Mouse (Mus musculus) 416B (cell line): ENCODE data around the gene Wnt2.
A peak's percentile ranks its signal among the peaks of the same experiment; 100 is the strongest.

Experiments
- DNase-seq: peaks from one replicate; pipeline ENCODE4 v3.0.0; 2011; ENCODE audit warnings: low read depth

Wnt2 gene

DNA sequence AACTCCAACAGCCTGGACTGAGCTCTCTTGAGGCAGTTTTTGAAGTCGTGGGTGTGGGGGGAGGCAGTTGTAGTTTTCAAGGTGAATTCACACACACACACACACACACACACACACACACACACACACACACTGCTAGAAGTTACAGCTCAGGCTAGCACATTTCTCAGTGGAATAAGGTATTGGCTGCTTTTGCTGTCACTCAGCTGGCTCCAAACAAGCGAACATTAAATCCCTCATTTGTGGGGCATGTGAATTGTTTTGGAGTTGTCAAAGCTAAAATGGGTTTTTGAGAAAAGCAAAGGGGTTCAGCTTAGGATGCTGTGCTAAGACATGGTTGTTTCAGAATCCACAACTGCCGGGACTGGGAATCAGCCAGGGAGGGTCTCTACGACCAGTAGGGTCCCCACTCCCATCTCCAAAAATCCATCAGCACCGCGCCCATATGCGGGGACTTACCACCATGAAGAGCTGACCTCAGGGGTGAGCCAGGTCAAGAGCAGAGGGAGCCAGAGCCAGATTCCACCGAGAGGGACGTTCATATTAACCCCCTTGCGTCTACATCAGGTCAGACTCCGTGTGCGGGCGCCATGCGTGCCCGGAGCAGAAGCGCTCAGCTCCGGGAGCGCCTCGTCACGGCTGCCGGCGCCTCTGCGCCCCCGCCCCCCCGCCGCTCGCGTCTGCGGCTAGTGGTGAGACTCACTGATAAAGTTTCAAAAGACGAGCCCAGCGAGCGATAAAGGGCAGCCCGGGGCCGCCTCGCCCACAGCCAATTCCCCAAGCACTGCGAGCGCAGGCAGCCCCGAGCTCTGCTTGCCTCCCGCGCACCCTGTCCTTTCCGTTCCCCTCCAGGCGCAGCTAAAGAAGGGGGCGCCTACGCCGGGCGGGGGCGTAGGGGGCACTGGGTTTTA is at the start of gene Wnt2:
Wnt2 (minus strand) TSS at position 840 of the 911 bp plus-strand sequence.
- DNase-seq = no peak

DNA sequence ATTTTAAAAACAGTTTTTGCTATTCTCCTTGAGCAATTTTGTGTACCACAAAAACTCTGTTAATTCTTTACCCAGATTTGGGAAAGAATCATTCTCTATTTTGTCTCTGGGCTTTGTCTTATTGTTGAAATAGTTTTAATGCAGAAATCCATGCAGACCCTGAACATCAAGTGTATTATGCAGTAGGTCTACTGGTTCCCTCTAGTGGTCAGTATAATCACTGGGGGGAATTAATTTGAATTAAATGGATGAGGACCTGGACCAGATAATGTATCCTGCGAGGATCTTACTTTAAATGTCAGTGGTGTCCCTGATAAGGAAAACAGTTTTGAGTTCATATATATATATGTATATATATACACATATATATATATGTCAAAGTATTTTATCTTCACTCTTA is 48.2 kb upstream of the Wnt2 start:
- peak; percentile 58 for DNase-seq

DNA sequence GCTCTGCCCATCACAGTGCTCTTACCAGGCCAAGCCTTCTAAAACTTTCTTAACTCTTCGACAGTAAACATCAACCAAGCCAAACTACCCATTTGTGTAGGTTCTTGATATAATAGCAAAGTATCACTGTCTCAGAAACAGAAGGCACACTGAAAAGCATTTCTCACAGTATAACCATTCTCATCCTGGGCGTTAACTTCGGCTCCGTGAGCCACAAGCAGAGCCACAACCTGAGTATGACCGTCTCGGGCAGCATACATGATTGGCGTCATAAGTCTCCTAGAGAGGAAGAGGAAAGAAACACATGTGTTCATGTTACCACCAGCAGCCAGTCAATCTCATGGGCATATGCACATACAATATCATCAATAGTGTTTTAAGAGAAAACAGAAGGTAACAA is 46.6 kb upstream of the Wnt2 start:
- peak; percentile 4 for DNase-seq

DNA sequence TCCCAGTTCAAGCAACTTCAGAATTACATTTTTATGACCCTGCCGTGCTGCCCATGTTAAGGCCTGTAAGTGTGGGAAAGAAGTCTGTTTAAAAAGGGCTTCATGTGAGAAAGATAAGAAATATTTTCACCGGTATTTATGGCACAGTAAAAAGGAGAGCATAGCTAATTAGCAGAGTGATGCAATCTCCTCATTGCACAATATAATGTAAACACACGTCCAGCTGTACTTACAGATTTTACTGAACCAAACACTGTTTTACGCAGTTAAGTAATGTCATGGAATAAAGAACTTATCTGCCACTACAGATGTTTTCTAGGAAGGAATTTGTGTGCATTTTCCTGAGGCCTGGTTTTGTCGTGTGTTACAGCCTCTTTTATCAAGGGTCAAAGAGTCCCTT is 46.2 kb upstream of the Wnt2 start:
- DNase-seq = peak; percentile 59

DNA sequence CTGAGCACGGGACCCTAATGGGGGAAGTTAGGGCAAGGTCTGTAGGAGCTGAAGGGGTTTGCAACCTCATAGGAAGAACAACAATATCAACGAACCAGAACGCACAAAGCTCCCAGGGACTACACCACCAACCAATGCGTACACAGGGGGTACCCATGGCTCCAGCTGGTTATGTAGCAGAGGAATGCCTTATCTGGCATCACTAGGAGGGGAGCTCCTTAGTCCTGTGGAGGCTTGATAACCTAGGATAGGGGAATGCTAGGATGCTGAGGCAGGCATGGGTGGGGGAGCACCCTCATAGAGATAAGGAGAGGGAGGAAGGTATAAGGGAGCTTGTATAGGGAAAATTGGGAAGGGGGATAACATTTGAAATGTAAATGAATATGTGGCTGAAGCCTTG is 27.5 kb upstream of the Wnt2 start:
- no peak for DNase-seq

DNA sequence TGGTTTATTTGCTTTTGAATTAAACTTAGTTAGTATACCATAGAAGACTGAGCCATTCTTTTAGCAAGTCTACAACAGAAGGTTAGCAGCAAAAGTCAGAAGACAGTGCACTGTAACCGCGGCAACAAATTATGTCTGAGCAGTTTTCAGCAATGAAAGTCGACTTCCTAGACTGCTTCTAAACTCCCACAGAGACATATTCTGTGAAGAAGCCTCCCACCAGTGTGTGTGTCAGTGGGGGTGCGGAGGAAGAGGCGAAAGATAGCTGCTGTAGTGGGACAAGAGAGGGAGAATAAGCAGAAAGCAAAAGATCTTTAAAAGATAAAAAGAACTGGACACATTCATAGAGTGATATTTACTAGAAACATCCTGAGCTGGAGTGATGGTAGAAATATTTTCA is 21.3 kb upstream of the Wnt2 start:
- no peak for DNase-seq

DNA sequence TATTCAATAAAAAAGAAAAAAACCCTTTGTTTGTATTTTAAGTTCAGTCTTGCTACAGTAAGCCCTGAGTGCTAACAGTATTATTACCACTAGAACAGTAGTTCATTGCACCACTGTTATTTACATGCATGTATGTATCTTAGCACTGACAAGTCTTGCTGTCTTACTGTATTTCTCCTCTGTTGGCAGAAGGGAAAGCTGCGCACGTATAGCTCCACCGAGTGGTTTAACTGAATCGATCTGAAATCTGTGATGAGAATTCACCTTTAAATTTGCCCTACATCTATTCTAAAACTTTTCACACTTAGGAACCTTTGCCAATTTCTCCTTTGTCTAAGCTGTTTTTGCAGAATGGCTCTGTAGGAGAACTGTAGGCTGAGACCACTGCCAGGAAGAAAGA is 13.9 kb upstream of the Wnt2 start:
- DNase-seq = no peak

DNA sequence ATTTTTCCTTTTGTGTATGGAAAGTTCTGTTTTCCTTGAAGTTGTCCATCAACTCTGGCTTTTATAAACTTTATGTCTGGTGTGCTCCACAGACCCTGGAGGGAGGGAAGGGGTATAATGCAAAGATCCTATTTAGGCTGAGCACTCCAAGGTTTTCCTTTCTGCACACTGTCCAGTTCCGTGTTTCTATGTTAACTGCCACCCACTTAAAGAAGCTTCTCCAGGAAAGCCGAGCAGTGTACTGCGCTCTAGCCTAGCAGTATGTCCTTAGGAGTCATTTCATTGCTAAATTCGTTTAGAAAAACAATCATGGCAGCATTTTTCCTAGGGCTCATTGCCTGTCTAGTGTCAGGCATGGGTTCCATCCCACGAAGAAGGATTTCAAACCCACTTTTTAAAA is 12.8 kb upstream of the Wnt2 start:
- DNase-seq = no peak

DNA sequence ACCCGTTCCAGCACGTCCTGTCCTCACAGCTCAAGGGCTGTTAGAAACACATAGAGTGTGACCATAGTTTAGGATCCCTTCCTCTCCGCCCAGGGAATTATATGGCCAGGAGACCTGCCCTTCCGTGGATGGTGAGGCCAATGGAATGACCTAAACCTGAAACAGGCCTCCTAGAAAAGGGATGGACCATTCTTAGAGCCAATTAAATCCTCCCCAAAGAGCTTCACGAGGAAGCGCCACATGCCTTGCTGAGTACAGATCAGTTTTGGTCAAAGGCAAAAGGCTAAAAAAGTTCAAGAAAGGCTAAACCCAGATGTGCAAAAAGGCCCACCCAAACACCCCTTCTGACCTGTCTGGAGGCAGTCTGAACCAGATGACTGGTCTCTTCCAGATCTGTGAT is 1.9 kb upstream of the Wnt2 start:
- DNase-seq = no peak

DNA sequence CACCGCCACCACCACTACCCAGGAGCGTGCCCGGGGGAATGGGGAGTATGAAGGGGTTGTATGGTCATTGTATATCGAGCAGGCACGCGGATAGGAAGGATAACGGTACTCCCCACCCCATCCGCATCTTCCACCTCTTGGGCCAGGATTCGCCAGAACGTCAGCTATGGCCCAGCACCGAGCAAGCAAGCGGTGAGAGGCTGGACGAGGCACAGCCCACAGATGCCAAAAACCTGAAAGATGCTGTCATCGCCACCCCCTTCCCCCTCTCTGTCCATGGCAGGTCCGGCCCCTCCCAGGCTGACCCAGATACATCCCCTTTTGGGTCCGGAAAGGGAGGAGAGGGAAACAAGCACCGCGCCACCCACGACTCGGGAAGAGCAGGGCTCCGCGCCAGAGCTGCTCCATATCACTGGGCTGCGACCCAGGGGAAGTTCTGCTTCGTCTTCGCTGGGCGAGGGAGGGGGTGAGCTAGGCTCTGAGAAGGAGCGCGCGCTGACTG is 1.2 kb upstream of the Wnt2 start:
- DNase-seq = no peak

DNA sequence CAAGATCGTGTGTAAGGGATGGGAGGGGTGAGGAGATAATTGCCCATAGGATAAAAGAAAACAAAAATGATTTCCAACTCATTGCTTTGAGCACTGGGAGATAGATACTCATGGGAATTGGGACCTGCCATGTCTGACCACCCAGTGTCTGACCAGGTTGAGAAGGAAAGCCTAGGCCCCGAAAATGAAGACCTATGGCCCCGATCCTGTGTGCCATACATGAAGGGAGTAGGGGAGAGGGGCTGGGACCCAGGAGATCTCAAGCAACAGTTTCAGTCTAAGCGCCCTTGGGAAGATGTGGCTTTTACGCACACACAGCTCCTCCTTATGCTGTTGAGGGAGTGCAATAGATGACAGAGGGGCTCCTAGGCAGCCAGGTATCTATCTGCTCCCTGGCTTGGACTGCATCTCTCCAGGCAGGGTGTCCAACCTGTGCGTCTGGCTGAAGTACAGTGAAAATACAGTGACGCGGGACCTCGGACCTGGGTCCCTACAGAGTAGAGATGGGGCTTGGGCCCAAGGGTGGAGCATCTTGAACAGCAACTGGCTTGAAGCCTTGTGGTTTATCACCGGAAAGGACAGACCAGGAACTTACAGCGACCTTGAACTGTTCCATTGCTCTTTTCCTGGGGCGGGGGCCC is 603 bp upstream of the Wnt2 start:
- no peak for DNase-seq

DNA sequence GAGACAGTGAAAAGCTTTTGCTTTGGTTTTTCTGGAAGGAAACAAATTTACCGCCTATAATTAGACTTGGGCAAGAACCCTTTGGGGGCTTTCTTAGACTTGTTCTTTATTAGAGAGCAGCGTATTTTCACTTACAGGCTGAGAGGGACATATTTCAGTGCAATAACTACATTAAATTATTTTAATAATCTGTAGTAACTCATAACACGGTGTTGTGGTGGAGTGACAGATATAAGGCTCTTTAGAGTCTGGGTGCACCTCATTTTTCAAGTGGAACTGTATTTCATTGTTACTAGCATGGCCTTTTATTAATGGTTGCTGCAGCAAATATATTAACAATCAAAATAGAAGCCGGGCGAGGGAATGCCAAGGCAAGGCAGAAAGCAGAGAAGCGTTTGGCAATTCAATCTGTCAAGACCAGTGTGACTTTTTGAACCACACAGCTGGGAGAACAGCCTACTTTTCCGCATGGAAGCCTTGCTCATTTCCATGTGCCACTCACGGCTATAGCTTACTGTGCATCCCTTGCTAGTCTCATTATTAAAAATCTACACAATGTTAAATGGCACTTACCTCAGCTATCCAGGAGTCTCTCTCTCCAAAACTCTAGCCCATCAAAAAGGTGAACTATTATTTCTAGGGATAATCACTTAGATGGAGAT is 6.1 kb downstream of the Wnt2 start:
- no peak for DNase-seq

DNA sequence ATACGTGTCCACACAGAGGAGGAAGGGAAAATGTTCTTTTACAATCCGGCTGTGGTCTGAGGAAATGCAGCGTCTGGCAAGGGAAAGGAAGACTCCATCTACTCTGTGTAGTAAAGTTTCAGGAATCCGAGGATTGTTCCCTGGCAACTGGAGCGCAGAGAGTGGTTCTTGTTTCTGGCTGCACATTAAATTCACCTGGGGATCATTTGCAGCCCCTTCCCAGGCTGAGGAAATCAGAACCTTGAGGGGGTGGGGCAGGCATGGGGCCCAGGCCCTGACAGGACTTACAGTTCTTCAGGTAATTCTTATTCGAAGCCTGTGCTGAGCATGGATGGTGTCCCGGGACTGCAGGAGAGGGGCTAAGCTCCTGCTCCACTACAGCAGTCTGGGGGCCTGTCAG is 17.0 kb downstream of the Wnt2 start:
- DNase-seq = no peak

DNA sequence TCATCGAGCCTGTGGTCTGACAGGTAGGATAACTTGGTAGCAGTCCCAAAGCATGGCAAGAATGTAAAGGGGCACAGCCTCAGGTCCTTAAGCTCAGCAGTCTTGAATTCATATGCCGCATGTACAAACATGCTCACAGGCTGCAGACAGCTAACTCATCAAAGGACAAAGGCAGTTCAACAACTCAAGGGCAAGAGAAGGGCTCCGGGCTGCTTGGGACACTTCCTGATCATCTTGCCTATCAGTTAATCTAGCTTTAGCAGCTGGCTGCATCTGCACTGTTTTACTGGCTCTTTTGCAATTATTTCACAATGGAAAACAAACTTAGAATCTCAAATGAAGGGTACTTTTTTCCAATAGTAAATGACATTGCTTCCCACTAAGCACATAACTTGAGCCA is 23.0 kb downstream of the Wnt2 start:
- peak; percentile 66 for DNase-seq

DNA sequence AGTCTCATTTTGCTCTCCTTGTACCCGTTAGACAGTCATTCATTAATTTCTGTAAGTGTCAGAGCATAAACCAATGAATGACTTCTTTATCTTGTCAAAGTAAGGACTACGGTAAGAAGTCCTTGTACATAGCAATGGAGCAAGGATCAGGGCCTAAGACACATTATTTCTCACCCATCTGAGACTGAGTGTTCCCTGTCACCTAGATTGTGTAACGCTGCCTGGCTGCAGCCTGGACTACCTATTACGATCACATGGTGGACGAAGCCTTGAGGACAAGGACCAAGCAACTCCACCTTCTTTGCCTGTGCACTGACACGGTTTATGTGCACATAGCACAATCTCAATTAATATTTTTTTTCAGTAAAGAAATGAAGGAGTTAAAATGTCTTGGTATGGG is 28.3 kb downstream of the Wnt2 start:
- no peak for DNase-seq

DNA sequence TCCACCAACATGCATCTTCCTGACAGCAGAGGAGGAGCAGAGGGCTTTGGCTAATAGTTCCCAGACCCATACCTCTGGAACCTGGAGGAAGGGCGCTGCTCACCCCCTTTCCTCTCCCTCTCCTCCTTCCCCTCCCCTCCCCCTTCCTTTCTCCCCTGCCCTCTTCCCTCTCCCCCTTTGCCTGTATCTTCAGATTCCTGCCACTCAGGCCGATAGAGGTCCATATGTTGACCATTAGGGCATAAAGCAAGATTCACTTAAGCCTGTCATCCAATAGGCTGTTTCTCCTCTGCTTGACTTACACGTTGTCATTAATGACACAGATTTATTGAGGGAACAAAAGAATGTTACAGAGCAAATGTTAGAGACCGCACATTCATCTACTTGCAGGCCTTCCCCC is 31.9 kb downstream of the Wnt2 start:
- DNase-seq = no peak

DNA sequence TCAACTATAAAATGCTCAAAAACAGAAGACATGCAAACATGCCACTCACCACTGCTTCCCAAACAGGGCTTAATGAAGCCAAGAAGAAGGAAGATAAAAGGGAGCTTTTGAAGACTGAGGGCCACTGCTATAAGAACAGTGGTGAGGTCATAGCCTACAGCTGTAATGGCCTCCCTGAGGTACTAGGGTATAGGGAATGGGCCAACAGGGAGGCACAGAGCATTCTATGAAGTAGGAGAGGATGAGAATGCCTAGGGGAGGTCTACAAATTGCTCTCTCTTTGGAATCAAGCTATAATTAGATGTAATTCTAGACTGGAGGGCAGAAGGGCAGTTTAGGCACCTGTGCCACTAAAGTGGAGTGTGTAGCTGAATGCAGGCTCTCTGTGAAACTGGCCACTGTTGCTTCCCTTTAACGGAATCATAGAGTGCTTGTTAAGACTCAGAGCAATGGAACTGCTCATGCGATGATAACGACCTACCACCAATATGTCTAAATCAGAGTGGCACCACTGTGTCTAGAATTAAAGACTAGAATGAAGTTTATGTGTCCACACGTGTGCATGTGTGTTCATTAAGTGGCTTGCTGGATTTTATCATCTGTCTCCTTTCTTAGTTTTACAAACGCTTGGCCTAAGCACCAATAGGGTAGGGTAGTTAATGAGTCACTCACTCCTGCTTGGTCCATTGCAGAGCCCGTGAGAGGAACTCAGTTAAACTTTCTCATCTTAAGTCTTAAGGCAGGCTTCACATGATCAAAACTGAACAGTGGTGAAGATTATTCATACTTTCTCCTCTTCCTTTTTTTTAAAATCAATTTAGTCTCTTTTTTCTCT is 35.2 kb downstream of the Wnt2 start:
- no peak for DNase-seq

DNA sequence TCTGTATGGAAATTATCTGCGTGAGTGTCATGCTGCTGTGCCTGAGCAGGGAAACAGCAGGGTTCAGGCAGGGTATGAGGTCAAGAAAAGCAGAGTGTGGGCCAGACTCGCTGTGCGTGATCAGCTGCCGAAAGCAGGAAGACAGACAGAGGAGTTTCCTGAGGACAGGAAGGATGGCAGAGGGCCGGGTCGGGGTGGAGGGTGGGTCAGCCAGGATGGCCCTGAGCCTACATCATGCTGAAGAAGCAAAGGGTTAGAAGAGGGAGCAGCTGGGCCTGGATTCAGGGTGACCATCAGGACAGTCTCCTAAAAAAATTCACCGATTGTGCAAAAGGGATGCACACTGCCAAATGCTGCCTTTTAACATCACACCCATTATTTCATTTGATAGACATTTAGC is 38.8 kb downstream of the Wnt2 start:
- no peak for DNase-seq

DNA sequence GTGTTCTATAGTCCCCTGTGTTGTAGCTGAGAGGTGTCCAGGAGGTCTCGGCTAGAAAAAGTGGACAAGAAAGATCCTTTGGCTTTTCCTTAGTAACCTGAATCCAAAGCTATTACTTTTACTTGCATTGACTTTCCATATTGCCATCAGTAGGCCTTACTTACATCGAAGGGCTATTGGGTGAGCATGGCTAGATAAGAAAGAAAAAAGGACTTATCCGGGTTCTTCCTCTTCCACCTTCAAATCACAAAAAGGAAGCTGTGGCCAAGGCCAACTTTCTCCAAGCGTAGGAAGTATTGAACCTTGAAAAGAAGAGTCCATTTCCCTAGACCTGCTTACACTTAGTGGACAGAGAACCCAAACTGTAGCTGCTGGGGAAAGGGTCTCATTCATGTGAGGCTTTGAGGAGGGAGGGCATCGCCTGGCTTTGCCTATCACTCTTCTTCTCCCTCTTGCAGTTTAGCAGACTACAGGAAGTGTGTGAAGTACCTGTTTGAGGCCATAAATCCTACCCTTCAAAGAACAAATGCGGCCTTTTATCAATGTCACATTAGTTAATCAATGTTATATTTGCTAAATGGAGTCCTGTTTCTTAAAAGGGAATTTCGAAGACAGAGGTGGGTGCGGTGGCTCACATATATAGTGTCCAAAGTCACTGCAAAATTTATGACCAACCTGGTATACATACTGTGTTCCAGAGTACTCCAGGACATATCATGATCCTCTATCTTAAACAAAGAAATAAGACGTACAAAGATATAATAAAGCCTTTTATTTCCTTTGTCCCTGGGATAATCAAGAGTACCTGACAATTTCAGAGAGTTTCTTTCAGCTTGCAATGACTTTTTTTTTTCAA is 40.0 kb downstream of the Wnt2 start:
- DNase-seq = no peak

DNA sequence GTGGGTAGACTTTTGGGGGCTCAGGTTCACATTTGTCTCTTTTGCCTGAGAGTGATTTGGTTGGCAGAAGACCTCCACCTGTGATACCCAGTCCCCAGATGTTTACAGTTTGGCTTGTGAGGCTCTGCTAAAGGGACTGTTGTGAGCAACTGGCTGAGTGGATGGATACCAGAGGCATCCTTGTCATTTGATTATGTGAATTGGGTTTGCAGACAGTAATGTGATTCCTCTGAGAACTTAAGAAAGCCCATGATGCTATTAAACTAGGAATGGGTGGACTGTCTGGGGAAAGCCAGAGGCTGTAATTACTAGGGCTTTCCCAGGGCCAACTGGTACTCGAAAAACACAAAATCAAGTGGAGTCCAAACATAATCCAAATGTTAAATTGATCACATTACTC is 51.0 kb downstream of the Wnt2 start:
- DNase-seq = no peak

DNA sequence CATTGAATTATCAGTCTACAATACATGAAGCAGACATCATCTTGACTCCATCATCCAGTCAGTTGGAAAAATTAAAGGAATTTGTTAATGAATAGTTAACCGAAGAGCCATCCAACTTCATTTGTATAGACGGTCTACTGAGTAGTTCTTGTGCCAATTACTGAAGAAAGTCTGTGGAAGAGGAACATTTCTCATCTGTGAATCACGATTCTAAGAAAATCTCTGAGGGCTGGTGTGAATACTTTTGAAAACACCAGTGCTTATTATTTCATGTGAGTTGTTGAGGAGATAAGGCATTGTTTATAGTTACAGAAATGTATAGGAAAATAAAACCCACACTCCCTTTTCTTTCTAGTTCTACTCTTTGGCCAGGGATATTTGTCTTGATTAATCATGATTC is 51.5 kb downstream of the Wnt2 start:
- no peak for DNase-seq
